Mouse (Mus musculus): ENCODE data around the gene Pde7b.

Pde7b gene

GRCm38 (mm10) chr10:20361542-20362449, 363.1 kb downstream of the Pde7b start:
- peak; percentile 70 for DNase-seq (ENCODE audit: low read depth)

GRCm38 (mm10) chr10:20348894-20349293, 376.0 kb downstream of the Pde7b start:
- no peak for DNase-seq (ENCODE audit: low read depth)

All from NIH3T3 (cell line).